Mouse (Mus musculus) regulatory T cell (primary cell): ENCODE data around the gene Acaa1b.

ENCODE experiments used
- in situ Hi-C: fragments of 300-600 bp; cut with MboI, MseI; formaldehyde crosslinking; loops from one replicate; pipeline ENCODE4 v1.15.1; 2025; ENCODE audit warnings: high pct_unique_total_duplicates

Gene Acaa1b

GRCm38 (mm10) chr9:119156278-119157201, at the start of gene Acaa1b:
TSS of gene Acaa1b (minus strand) at chr9:119157093.
- in situ Hi-C loops = no loop called here

GRCm38 (mm10) chr9:119206666-119207065, 49.8 kb upstream of the Acaa1b start:
- in situ Hi-C loops = no loop called here

- in situ Hi-C loops = no loop called here
Observed at GRCm38 (mm10) chr9:119205756-119206155, 48.9 kb upstream of the Acaa1b start.

GRCm38 (mm10) chr9:119203617-119204016, 46.7 kb upstream of the Acaa1b start:
- in situ Hi-C loops = no loop called here

GRCm38 (mm10) chr9:119201653-119202052, 44.8 kb upstream of the Acaa1b start:
- in situ Hi-C loops = no loop called here

GRCm38 (mm10) chr9:119199151-119199861, 42.4 kb upstream of the Acaa1b start:
- in situ Hi-C loops = loop anchor here (10.0 kb wide), 1 partner anchor 655 kb away; no protein-coding TSS in a partner anchor

- in situ Hi-C loops = loop anchor here (10.0 kb wide), 1 partner anchor 662 kb away; no protein-coding TSS in a partner anchor
Observed at GRCm38 (mm10) chr9:119192202-119192990, 35.5 kb upstream of the Acaa1b start.

GRCm38 (mm10) chr9:119181241-119181728, 24.4 kb upstream of the Acaa1b start:
- in situ Hi-C loops = loop anchor here (5.0 kb wide), 1 partner anchor 49 kb away; no protein-coding TSS in a partner anchor

- in situ Hi-C loops = no loop called here
Observed at GRCm38 (mm10) chr9:119179292-119179691, 22.4 kb upstream of the Acaa1b start.

- in situ Hi-C loops = no loop called here
Observed at GRCm38 (mm10) chr9:119167608-119168007, 10.7 kb upstream of the Acaa1b start.

- in situ Hi-C loops = no loop called here
Observed at GRCm38 (mm10) chr9:119165548-119165947, 8.7 kb upstream of the Acaa1b start.

- in situ Hi-C loops = no loop called here
Observed at GRCm38 (mm10) chr9:119164743-119165142, 7.8 kb upstream of the Acaa1b start.

- in situ Hi-C loops = no loop called here
Observed at GRCm38 (mm10) chr9:119160689-119161088, 3.8 kb upstream of the Acaa1b start.

- in situ Hi-C loops = no loop called here
Observed at GRCm38 (mm10) chr9:119158861-119159260, 2.0 kb upstream of the Acaa1b start, which contains the start of gene Gm47289. TSS of gene Gm47289 (plus strand) at chr9:119159161.

GRCm38 (mm10) chr9:119155826-119156225, 1.1 kb downstream of the Acaa1b start:
- in situ Hi-C loops = no loop called here

- in situ Hi-C loops = no loop called here
Observed at GRCm38 (mm10) chr9:119155416-119155815, 1.5 kb downstream of the Acaa1b start.

- in situ Hi-C loops = no loop called here
Observed at GRCm38 (mm10) chr9:119151751-119152150, 5.1 kb downstream of the Acaa1b start.

GRCm38 (mm10) chr9:119149601-119150000, 7.3 kb downstream of the Acaa1b start:
- in situ Hi-C loops = loop anchor here (5.0 kb wide), 1 partner anchor 198 kb away; no protein-coding TSS in a partner anchor

GRCm38 (mm10) chr9:119146098-119146770, 10.7 kb downstream of the Acaa1b start:
- in situ Hi-C loops = loop anchor here (5.0 kb wide), 1 partner anchor 201 kb away; no protein-coding TSS in a partner anchor

- in situ Hi-C loops = loop anchor here (5.0 kb wide), 1 partner anchor 202 kb away; no protein-coding TSS in a partner anchor
Observed at GRCm38 (mm10) chr9:119145638-119146037, 11.3 kb downstream of the Acaa1b start.
